Mouse (Mus musculus): ENCODE data around the gene Slmap.

- TF ChIP-seq POLR2A (IDR thresholded peaks at IDR 0.05; ENCODE audit: low read depth, low read length) (no peak), CTCF (conservative IDR thresholded peaks at IDR 0.05 in 1 of 2, IDR thresholded peaks at IDR 0.05 in 1 of 2; ENCODE audit: low read depth in 2 of 2, low read length in 2 of 2) (no peak), RCOR1 (conservative IDR thresholded peaks at IDR 0.05; ENCODE audit: low read depth, low read length) (no peak), TCF12 (IDR thresholded peaks at IDR 0.05; ENCODE audit: low read depth, low read length) (no peak), BHLHE40 (IDR thresholded peaks at IDR 0.05; ENCODE audit: low read depth, low read length) (no peak), ZC3H11A (IDR thresholded peaks at IDR 0.05; ENCODE audit: low read depth, low read length) (no peak), UBTF (IDR thresholded peaks at IDR 0.05; ENCODE audit: low read depth, low read length) (no peak), ZMIZ1 (IDR thresholded peaks at IDR 0.05; ENCODE audit: low read depth, low read length) (no peak), ZKSCAN1 (IDR thresholded peaks at IDR 0.05; ENCODE audit: borderline replicate concordance, low read depth, low read length) (no peak), ELF1 (IDR thresholded peaks at IDR 0.05; ENCODE audit: low read depth, low read length) (no peak), EP300 (IDR thresholded peaks at IDR 0.05; ENCODE audit: low read length) (no peak)
These were observed 30.2 kb downstream of the Slmap start for GRCm38 (mm10) chr14:26504541-26504940.
